Mouse (Mus musculus) adipocyte (in vitro differentiated cells): ENCODE measurements around the gene Uhrf1bp1l.
"Not testable (repeated sequence)": the region's sequence is repeated elsewhere in the genome, so short reads cannot be mapped to it uniquely, and the experiment has no call there.

Source experiments
- DNase-seq: peaks from one replicate; pipeline ENCODE4 v3.0.0-alpha.2; 2016; ENCODE audit warnings: low spot score

Uhrf1bp1l gene

DNA sequence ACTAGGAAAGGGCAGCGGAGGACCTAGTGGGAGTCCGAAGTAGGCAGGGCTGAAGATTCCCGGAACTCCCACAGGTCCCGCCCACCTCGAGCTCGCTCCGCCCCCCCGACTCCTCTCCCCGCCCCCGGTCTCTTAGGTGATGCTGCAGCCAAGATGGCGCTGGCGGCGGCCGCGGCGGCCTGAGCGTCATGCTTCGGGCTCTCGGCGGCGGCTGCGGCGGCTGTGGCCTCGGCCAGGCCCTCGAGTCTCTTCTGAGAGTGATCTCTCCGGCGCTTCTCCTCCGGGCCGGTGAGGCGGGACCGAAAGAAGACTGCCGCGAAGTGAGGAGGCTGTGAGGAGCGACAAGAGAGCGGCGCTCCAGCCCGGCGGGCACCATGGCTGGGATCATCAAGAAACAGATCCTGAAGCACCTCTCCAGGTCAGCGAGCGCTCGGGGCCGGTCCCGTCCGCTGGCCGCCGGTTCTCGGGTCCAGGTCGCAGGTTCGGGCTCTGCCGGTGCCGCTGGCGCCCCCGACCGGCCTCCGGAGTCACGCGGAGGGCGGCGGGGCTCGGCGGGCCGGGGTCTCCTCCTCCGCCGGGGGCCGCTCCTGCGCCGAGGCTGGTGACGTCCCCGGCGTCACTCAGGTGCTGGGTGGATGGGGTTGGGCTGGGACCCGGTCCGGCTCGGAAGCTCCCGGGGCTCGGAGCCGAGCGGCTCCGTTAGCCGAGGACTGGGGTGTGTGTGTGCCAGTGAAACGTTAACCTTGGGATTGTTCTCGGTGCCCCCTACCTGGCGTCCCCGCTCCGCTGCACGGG lies at the start of gene Uhrf1bp1l:
TSS of gene Uhrf1bp1l (plus strand) at position 121 of the 795 bp plus-strand sequence.
- peak; percentile 91 for DNase-seq

GRCm38 (mm10) chr10:89695194-89695911 lies 49.4 kb upstream of the Uhrf1bp1l start:
- no peak for DNase-seq

- not testable (repeated sequence) for DNase-seq
Measured at GRCm38 (mm10) chr10:89696270-89696669, 48.5 kb upstream of the Uhrf1bp1l start.

GRCm38 (mm10) chr10:89697956-89698355 lies 46.8 kb upstream of the Uhrf1bp1l start:
- DNase-seq, result no peak

DNA sequence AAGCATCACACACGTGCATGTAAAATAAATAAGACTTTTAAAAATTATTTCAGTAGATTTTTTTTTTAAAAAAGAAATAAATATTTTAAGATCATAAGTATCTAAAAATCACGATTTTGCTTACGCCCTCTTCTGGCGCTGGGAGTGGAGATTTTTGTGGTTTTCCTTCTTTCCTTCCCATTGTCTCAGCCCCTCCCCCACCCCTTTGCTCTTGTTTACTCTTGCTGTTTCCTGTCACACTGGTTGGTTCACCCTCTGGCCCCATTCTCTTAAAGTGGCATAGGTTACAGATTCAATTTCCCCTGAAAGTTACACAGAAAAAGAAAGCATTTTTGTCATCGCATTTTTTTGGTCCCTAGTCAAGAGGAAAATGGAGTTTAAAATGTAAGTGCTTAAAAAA lies 41.7 kb upstream of the Uhrf1bp1l start:
- DNase-seq, result peak; percentile 71

DNA sequence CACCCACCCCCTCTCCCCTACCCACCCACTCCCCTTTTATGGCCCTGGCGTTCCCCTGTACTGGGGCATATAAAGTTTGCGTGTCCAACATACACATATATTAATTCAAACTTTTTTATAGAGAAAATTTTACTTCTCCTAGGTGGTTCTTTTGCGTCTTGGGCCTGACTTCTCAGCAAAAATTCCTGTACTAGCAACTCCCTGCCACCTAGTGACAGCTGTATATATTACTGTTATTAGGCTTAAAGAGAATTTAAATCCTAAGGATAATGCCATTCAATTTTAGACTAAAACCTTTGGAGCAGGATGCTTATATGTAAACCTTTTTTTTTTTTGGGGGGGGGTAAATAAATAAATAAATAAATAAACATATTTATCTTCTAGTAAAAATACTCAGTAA lies 37.4 kb upstream of the Uhrf1bp1l start:
- DNase-seq, result no peak

DNA sequence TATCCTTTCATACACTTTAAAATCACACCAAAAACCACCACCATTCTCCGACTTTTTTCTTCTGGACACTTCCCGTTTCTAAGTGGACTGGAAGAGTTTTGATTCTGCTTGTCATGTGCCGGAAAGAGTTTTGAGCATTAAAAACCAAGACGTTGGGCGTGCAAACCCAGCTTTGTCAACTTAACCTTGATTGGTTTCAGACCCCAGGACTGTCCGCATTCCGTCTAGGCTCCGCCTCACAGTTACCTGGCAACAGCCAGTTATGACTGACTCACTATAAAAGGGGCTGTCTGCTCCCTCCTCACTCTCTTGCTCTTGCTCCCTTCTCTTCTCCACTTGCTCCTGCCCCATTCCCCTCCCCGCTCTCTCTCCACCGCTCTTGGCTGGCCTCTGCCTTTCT lies 36.1 kb upstream of the Uhrf1bp1l start:
- DNase-seq, result no peak

DNA sequence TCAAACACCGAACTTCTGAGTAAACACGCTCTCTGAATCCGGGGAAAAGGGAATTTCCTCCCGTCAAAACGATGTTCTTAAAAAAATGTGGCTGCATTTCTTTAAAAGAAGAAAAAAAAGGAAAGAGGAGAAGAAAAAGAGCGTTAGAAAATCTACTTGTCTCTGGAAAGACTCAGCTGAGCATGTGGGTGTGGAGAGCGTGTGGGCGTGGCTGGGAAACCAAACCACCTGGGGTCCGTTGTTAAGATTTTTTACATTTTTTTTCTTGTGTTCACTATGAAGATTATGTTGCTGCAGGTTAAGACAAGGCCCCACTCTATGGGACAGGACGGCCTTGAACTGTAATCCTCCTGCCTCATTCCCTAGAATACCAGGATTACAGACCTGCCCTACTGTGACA lies 29.9 kb upstream of the Uhrf1bp1l start:
- no peak for DNase-seq

DNA sequence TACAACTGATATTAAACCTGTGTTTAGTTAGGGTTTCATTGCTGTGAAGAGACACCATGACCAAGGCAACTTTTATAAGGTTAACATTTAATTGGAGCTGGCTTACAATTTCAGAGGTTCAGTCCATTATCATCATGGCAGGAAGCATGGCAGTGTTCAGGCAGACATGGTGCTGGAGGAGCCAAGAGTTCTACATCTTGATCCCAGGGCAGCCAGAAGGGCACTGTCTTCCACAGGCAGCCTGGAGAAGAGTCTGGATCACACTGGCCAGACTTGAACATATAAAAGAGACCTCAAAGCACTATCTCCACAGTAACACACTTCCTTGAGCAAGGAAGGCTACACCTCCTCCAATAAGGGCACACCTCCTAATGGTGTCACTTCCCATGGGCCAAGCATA lies 24.5 kb upstream of the Uhrf1bp1l start:
- DNase-seq, result no peak

DNA sequence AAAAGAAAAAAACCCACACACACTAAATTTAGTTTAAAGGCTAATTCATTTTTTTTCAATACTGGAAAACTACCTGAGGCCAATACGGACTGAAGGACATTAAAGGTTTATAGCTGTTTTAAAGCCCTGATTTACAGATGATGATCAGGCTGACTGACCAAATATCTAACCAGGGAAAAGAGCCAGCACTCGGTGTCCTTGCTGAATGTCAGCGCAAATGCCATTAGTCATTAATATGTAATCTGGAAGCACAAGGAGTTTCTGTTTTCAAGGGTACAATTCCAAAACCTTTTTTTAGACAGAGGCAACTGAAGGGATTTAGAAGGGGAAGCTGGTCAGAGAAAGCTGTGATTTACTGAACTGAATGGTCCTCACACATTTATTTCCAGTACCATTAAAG lies 24.0 kb upstream of the Uhrf1bp1l start:
- no peak for DNase-seq

- peak; percentile 89 for DNase-seq
Measured at GRCm38 (mm10) chr10:89722247-89723195, 22.3 kb upstream of the Uhrf1bp1l start.

DNA sequence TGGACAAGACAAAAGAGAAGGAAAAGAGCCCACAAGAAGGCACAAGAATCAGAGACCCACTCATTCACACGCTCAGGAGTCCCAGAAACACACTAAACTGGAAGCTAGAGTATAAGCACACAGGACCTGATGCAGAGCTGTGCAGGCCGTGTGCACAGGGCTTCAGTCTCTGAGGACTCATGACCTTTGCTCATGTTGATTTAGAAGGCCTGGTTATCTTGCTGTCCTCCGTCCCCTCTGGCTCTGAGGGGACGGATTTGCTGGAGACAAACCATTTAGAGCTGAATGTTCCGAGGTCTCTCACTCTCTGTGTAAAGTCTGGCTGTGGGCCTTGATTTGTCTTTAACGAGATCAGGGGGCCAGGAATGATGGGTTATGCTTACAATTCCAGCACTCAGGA lies 14.4 kb upstream of the Uhrf1bp1l start:
- no peak for DNase-seq

DNA sequence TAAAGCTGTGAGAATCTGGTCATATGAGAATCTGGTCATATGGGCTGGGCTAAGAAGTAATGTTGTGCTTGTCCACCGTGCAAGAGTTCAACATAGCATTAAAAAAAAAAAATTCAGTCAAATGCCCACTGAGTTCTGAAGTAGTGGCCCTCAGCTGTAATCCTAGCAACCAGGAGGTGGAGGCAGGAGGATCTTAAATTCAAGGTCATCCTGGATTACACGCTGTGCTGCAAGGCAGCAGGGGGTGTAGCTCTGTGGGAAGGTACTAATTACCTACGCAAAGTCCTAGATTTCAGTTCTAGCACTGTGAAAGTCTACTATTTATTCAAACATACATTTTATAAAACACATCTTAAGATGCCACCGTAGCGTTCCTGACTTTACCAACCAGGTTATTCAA lies 13.4 kb upstream of the Uhrf1bp1l start:
- no peak for DNase-seq

- DNase-seq, result peak; percentile 95
Measured at GRCm38 (mm10) chr10:89732001-89732794, 12.6 kb upstream of the Uhrf1bp1l start, which contains the start of gene Actr6. Gene Actr6, minus strand, starts transcription at chr10:89732295.

DNA sequence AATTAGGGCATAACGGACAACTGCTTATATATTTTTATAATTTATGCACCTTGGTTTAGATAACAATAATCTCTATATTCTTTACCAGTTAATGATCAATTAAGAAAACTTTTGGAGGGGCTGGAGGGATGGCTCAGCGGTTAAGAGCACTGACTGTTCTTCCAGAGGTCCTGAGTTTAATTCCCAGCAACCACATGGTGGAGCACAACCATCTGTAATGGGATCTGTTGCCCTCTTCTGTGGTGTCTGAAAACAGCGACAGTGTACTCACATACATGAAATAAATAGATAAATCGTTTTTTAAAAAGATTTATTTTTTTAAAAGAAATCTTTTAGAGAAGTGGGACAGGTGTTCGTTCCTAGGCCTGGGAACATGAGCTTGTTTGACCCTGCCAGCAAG lies 7.7 kb upstream of the Uhrf1bp1l start:
- DNase-seq, result no peak

- no peak for DNase-seq
Measured at GRCm38 (mm10) chr10:89737887-89738286, 6.9 kb upstream of the Uhrf1bp1l start.

GRCm38 (mm10) chr10:89738395-89738794 lies 6.4 kb upstream of the Uhrf1bp1l start:
- no peak for DNase-seq

- no peak for DNase-seq
Measured at GRCm38 (mm10) chr10:89739703-89740102, 5.1 kb upstream of the Uhrf1bp1l start.

DNA sequence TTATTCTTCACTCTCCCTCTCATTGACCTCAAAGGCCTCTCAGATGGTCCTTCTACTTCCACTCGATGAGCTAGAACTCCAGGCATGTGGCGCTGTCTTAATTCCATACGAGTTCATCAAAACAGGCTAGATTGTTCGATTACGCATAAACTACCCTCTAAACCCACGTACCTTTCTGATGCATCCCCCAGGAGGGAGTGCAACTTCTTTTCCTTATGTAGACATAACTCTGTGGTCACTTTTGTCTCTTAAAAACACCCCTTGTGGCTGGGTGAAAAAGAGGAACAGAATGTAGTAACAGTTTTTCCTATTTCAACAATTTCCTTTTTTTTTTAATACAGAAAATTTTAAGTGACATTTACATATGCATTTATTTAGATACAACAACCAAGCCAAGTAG lies 3.8 kb upstream of the Uhrf1bp1l start:
- DNase-seq, result no peak

GRCm38 (mm10) chr10:89743266-89743665 lies 1.5 kb upstream of the Uhrf1bp1l start:
- DNase-seq, result no peak

DNA sequence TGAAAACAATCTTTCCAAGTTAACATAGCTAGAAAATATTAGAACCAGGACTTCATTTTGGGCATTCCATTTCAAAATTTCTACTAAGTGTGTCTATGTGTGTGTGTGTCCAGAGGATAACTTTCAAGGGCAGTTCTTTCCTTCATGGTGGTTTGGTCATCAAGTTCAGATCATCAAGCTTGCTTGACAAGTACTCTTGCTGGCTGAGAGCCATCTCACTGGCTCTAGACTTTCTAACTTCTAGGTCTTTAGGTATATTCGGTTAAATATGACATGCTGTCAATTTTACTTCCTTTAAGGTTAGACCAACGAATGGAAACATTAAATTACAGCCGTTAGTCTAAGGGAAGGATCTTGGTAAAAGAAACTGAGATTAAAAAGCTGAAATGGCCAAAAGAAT lies 450 bp upstream of the Uhrf1bp1l start:
- no peak for DNase-seq

- peak; percentile 77 for DNase-seq
Measured at GRCm38 (mm10) chr10:89745666-89746020, 852 bp downstream of the Uhrf1bp1l start.
